Mouse (Mus musculus) monocyte, adult 2 months (primary cell): ENCODE results near the gene Gm11549.

Experiments used
- DNase-seq, 2 experiments: peaks; one replicate each; pipeline ENCODE4 v3.0.0; 2022; ENCODE audit warnings: low spot score in 2 of 2, low read depth in 1 of 2

The Gm11549 gene

DNA sequence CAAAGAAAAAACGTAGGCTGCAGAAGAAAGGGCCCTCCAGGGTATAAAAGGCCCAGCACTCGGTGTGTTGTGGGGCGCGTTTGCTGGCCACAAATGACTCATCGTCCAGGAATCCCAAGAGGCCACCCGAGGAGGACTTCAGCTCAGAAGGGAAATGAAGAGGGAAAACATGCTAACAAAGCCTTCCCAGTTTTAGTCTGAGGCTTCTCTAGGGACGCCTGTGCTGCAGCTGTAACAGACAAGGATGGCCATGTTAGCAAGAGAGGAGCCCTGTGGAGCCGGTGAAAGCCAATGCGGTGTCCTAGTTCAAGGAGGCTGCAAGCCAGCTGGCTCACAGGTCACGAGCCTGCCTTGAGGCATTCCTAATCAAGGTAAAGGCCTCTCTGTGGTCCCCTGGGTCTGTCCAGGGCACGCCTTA is 39.8 kb downstream of the Gm11549 start:
- no peak for DNase-seq

DNA sequence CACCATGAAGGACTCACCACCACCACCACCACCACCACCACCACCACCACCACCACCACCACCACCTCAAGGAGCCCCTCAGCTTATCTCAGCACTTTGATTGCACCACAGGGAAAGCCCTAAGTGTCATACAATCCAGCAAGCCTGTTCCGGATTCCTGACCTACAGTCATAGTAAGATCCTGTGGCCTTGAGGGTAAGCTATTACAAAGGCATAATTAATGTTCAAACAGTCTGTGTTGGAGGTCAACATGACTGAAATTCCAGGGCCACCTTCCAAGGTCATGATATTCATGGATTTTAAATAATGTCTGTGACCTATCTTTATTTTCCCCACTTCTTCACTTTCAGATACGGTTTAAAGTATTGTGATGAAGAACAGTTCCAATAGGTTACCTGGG is 41.1 kb downstream of the Gm11549 start:
- DNase-seq, result no peak

DNA sequence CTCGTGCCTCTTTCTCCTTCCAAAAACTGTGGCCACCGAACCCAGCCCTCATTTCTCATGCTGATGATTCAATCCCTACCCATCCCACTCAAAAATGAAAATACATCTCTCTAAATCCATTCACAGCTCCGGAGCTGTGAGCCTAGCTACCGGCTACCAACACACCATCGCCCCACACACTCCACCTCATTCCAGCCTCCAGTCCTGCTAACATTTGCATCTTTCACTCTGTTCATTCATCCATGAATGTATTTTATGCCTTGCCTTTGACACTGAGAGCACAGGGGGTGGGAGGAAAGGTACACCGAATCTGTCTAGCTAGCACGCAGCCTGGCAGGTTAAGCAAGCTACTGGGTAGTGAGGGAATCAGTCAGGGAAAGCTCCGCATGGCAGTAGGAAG is 42.8 kb downstream of the Gm11549 start:
- DNase-seq, result no peak

DNA sequence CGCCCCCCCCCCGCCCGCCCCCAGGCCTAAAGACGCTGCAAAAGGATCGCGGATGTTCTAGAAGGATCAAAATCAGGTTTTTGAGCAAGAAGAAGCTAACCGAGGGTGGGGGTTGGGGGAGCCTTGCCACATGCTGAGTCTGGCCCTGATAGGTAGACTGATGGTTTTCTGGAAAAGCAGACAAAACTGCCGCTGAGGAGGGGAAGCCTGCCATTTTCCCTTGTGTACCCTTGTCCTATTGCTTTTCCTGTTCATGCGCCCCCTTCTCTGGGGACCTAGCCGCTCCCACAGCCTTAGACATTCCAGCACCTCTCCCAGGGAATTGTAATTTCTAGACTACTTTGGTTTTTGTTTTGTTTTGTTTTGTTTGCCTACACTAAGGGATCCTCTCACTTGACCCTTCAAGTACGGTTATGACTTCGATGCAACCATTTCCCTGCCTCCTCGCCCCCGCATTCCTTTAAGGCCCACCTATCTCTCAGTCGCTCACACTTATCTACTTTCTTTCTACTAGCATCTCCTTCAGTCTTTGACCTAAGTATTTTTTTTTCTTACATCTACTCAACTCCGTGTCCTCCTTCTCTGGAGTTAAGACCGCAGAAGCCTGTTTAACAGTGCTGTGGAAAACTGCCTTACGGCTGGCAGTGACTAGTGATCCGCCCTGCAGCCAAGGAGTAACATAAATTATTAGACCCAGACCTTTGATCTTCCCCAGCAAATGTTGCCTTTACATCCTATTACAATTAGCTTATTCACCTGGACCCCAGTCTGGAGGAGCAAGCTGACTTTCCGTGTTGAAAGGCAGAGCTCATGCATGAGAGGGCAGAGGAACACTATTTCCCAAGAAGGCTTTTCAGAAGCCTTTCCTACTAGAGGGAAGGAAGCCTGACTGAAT is 45.1 kb downstream of the Gm11549 start:
- DNase-seq, result no peak

DNA sequence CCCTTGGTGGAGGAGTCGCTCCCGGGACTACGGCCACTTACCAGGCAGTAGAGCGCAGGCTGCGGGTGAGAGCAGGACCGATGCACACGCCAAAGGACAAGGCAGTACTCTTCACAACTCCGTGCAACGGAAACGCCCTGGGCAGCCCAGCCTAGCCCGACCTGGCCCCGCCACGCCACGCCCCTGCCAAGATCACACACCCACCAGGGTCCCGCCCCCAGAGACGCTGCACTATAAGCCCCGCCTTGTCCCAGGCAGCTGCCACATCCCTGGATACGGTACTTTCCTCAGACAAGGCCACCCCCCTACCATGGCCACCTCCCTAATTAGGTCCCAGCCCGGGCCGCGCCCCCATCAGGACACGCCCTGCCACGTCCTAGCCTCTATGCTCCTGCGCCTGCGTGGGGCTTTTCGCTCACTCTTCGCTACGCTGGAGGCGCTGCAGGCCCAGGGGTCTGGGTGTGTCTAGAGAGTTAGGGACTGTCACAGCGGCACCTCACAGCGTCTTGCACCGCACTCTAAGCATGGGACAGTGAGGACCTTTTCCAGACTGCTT is 46.0 kb downstream of the Gm11549 start, which contains the start of the genes Anxa5 and 1810062G17Rik:
Anxa5 (minus strand) TSS at position 363 of the 556 bp plus-strand sequence.
1810062G17Rik (plus strand) TSS at position 406 of the 556 bp plus-strand sequence.
- peak; percentile 99 for DNase-seq

DNA sequence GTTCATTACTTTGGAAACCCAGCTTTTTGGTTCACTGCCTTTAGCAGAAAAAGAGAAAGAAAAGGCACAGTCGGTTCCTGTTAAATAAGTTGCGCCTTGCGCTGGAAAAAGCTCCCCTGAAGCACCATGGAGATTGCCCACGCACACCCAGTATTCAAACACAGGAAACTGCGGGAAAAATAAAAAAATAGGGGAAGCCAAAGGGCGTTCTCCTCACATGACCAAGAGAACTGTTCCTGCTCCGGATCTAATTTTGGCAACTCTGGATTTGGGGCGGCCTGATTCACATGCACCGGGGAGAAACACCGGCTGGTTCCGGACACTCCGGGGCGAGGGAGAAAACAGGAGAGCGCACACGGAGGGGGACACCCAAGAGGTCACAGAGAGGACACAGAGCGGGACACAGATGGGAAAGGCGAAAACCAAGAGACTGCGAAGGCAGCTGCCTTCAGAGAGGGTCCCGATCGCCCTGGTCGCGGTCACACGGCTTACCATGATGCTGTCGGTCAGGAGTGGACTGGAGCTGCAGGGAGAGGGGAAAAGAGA is 46.6 kb downstream of the Gm11549 start:
- peak; percentile 41 to 43 for DNase-seq

DNA sequence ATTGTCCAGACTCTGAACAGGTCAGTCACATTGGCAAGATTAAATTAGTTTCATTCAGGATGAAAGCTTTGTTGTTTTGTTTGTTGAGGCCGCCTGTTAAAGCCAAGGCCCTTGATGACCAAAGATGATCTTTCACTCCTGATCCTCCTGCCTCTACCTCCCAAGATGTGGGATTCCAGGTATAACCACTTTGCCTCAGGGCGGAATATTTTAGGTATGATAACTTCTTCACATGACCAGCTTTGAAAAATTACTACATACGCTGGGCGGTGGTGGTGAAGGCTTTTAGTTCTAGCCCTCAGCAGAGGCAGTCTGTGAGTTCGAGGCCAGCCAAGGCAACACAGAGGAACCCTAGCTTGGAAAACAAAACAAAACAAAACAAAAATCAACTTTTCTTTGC is 47.2 kb downstream of the Gm11549 start:
- no peak for DNase-seq

DNA sequence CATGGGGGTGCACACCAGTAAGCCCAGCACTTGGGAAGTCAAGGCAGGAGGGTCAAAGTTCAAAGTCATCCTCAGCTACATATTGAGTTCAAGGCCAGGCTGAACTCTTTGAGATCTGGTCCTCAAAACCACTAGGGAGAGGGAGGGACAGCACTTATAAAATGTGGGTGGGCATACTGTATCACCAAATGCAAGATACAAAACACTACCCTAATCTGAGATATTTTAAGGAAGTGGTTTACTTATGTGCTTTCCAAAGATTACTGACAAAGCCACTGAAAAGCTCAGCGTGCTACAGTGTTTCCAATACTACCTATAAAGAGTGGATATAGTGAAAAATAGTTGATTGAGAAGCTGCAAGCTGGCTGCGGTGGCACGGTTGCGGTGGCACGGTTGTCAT is 48.4 kb downstream of the Gm11549 start:
- DNase-seq, result no peak

DNA sequence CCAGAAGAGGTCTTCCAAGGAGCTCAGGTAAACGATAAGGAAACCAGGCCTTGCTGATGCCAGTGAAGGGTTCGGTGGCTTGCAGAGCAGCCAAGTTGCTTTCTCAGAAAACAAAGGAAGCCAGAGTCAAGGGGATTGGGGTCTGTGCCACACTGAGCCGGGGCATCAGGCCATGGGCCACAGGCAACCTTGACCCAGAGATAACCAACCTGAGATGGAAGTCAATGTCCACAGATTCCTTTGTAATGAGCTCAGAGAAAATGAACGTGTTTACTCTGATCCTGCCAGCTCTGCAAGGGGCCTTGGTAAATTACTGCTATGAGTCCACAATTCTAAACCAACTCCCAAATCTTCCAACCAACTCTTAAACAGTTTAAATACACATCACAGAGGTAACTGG is 49.8 kb downstream of the Gm11549 start:
- DNase-seq, result no peak

DNA sequence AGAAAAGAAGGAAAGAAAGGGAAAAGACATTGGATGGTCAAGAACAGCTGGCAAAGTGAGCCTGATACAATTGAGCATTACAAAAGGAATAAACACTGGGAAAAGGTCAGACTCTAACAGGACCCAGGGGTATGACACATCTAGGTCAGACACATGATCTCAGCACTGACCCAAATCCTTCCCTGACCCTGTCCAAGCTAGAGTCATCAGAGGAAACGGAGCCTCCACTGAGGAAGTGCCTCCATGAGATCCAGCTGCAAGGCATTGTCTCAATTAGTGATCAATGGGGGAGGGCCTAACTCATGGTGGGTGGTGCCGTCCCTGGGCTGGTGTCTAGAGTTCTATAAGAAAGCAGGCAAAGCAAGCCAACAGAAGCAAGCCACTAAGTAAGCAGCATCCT is 52.7 kb downstream of the Gm11549 start:
- no peak for DNase-seq

DNA sequence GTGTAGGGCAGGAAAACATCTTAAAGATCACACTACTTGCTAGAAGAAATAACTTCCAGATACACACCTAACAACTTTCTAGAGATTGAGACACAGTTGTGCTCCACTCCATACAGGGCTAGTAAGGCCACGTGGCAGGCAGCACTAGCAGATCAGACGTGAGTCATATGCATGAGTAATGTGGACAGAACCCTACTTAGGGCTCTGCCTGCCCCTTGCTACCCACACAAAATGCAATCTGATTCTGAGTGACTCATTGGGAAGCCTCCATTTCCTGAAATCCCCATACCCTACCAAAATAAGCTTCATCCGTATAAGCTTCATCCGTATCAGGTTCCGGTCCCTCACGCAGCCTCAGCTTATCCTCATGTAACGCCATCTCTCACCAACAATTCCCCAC is 54.0 kb downstream of the Gm11549 start:
- DNase-seq, result no peak

DNA sequence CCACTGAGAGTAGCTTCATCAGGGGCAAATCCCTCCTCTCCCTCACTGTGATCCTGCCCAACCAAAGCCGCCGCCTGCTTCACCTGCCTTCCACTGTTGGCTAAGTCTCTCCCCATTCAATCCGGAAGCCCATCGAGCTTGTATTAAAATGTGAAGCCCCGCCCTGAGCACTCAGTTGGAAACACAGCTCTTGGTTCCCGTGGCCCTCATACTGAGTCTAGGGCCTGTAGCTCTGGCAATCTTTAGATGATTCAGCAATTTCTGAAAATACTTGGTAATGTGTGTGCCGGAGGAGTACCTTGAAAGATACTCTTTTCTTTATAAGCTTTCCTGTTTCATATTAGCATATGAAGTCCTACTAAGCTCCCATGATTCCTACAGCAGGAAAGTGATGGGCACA is 56.1 kb downstream of the Gm11549 start:
- no peak for DNase-seq
